Mouse (Mus musculus): ENCODE data around the gene Ip6k1.
A peak's percentile ranks its signal among the peaks of the same experiment; 100 is the strongest.

The Ip6k1 gene

GRCm38 (mm10) chr9:108001922-108002770 is at the start of gene Ip6k1:
Ip6k1 (plus strand) TSS chr9:108002501.
- DNase-seq: peak; percentile 100

GRCm38 (mm10) chr9:107955613-107956289 is 46.5 kb upstream of the Ip6k1 start:
- no peak for DNase-seq

DNA sequence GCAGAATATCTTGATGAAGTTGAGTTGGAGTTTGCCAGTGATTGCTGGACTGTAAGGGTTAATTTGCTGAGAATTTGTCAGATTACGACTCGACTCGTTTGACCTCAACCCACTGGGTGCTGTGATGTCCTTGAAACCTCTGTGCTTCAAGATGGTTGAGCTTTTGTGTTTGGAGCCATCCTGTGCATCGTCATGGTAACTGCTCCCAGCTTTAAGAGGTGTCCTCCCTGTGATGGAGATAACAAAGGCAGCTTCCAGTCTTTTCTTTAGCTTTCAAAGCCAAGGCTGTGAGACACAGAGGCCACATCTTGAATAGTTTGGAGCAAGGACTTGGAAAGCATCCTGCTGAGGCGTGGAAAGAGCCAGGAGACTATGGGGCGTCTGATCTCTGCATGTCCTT is 45.2 kb upstream of the Ip6k1 start:
- no peak for DNase-seq

DNA sequence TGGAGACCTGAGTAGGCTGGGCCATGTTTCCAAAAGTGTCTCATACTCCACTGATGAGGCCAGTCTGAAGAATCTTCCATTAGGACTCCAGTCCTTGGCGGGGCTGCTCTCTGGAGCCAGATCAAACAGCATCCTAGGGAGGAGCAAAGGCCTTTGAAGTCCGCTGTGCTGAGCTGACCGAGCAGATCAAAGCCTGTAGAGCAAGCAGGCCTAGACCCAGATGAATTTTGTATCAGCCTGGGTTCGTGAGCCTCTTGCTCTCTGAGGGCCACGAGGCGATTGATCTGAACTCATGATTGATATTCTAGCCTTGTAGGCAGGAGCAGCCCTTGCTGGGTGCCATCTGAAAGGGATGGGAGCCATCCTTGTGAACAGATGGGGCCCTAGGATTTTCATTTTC is 42.4 kb upstream of the Ip6k1 start:
- DNase-seq: no peak

- DNase-seq: no peak
Measured at GRCm38 (mm10) chr9:107960928-107961327, 41.4 kb upstream of the Ip6k1 start.

DNA sequence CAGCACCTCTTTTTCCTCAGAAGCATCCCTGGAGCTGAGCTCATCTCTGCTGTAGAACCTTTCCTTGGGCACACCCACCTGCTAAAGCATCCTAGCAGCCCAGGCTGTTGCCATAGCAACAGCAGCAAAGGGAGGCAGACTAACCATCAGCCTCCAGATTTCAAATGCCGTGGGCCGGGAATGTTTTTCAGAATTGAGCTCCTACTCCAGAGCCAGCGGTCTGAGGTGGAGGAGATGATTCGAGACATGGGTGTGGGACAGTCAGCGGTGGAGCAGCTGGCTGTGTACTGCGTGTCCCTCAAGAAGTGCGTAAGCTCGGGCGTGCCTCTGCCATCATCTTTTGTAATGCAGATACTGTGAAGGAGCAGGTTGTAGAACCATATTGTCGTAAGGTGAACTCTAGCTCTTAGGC is 40.9 kb upstream of the Ip6k1 start:
- peak; percentile 84 for DNase-seq

- peak; percentile 69 for DNase-seq
Measured at GRCm38 (mm10) chr9:107961881-107962280, 40.4 kb upstream of the Ip6k1 start.

- DNase-seq: no peak
Measured at GRCm38 (mm10) chr9:107962916-107963315, 39.4 kb upstream of the Ip6k1 start.

- no peak for DNase-seq
Measured at GRCm38 (mm10) chr9:107963700-107964099, 38.6 kb upstream of the Ip6k1 start.

DNA sequence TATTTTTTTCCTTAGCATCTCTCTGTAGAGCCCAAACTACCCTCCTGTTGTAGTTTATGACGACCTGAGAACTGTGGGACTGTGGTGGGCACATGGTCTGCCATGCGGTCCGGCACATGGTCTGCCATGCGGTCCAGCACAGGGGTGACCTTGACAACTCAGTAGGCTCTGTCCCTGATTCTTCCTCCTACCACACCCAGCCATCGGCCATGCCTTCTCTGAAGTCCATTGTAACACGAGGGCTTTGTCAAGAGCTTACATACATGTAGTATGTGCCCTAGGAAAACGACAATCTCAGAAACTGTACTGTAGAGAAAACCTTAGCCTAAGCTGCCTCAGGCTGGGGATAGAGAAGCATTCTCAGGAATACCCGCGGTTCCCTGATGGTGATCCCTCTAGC is 37.6 kb upstream of the Ip6k1 start:
- no peak for DNase-seq

DNA sequence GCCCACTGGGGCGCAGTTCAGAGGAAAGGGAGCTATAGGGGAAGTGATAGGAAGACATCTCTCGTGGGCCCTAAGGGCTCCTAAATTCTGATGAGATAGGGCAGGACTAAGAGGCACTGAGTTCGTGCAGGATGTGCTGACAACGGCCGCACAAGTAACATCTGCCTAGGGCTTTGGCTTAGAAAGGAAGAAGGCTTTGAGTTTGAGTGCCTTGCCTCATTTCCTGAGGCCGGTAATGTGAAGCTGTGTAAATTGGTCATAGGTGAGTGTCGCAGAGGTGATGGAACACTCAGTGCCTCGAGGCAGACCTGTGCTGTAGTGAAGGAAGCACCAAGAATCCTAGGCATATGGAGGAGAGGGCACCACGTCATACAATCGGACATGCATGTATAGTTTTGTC is 35.6 kb upstream of the Ip6k1 start:
- DNase-seq: no peak

- DNase-seq: no peak
Measured at GRCm38 (mm10) chr9:107967437-107967836, 34.9 kb upstream of the Ip6k1 start.

GRCm38 (mm10) chr9:107968531-107968930 is 33.8 kb upstream of the Ip6k1 start:
- no peak for DNase-seq

- no peak for DNase-seq
Measured at GRCm38 (mm10) chr9:107970311-107970710, 32.0 kb upstream of the Ip6k1 start.

DNA sequence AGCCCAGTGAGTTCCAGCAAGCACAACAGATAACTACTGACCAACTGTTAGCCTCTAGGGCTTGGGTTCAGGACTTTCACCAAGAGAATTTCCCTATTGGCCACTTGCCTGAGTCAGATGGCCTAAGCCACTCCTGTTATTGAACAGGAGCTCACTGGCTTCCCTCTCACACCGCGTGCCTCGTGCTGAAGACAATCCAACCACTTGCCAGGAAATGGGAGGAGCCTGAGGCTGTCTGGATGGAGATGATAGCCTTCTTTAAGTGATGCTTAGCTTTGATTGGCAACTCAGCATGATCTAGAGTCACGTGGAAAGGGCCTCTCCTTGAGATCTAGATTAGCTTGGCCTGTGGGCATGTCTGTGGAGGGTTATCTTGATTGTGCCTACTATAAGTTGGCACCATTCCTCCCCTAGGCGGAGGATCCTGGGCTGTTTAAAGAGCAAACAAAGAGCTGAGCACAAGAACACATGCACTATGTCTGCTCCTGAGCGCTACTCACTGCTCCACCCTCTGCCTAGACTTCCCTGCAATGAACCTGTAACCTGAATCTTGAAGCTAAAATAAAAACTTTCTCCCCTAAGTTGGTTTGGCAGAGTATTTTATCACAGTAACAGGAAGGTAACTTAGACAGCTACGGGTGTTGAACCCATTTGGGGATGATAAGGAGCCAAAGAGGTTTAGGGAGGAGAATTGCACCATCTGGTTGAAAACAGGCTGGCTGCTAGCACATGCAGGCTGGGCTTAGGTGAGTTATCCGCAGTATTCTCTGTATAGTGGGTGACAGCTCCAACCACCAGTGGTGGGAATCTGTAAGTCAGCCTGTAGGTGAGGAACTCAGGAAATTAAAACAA is 30.4 kb upstream of the Ip6k1 start:
- DNase-seq: no peak

GRCm38 (mm10) chr9:107974491-107975171 is 27.7 kb upstream of the Ip6k1 start:
- DNase-seq: no peak

GRCm38 (mm10) chr9:107975399-107976386 is 26.6 kb upstream of the Ip6k1 start, which contains the start of gene Uba7:
Uba7 (plus strand) TSS chr9:107975505.
- DNase-seq: no peak

GRCm38 (mm10) chr9:107978815-107979214 is 23.5 kb upstream of the Ip6k1 start:
- DNase-seq: no peak

- DNase-seq: peak; percentile 48
Measured at GRCm38 (mm10) chr9:107981684-107982605, 20.4 kb upstream of the Ip6k1 start.

- DNase-seq: peak; percentile 42
Measured at GRCm38 (mm10) chr9:107982681-107983346, 19.5 kb upstream of the Ip6k1 start, which contains the start of gene Gm20661. Gm20661 (plus strand) TSS chr9:107983058.
